Mouse (Mus musculus): ENCODE data around the gene Tlx2.

GRCm38 (mm10) chr6:83054074-83054851 lies 15.8 kb downstream of the Tlx2 start, which contains the start of gene Aup1:
- TF ChIP-seq GATA1 (IDR thresholded peaks at IDR 0.05; ENCODE audit: borderline replicate concordance, low read length): no peak
- TF ChIP-seq GATA2 (IDR thresholded peaks at IDR 0.05; ENCODE audit: borderline replicate concordance, low read depth, low read length): no peak
- no peak for TF ChIP-seq CTCF (IDR thresholded peaks at IDR 0.05; ENCODE audit: low read depth, low read length)
